Mouse (Mus musculus) MEL (cell line): Measurements from ENCODE around the gene Olfr160. TPM values are rescaled to one million over a fixed set of nuclear protein-coding genes. Genes with fewer than 3 reads are reported as not detected.

Source experiments
- DNase-seq: peaks from one replicate; pipeline ENCODE4 v3.0.0; 2011; ENCODE audit warnings: low read depth, low spot score
- H3K27ac ChIP-seq: 2 replicates; pipeline ENCODE4 v1.5.1; 2012; ENCODE audit warnings: low read depth, mild to moderate bottlenecking, control low read depth, low read length, moderate library complexity; ENCODE audit not compliant: control insufficient read depth
- H3K27me3 ChIP-seq, 2 experiments: fragments of 150-350 bp in 1 of 2; sonication (generic) in 1 of 2; 2 replicates each; pipeline ENCODE4 v1.6.1; 2012; ENCODE audit warnings: low read length in 2 of 2, mild to moderate bottlenecking in 2 of 2, improper control_type of control experiment in 1 of 2, moderate library complexity in 1 of 2; ENCODE audit not compliant: insufficient read depth in 2 of 2, control insufficient read depth in 1 of 2
- H3K36me3 ChIP-seq, 2 experiments: 2 replicates each; pipeline ENCODE4 v1.6.1; 2012 to 2014; ENCODE audit warnings: low read length in 2 of 2, improper control_type of control experiment in 1 of 2, inconsistent platforms in 1 of 2, mild to moderate bottlenecking in 1 of 2; ENCODE audit not compliant: insufficient read depth in 2 of 2, control insufficient read depth in 1 of 2
- H3K4me1 ChIP-seq, 2 experiments: fragments of 150-350 bp in 1 of 2; sonication (generic) in 1 of 2; 2 replicates each; pipeline ENCODE4 v1.6.1; 2012; ENCODE audit warnings: low read length in 2 of 2, improper control_type of control experiment in 1 of 2, mild to moderate bottlenecking in 1 of 2; ENCODE audit not compliant: insufficient read depth in 2 of 2, control insufficient read depth in 1 of 2
- H3K4me3 ChIP-seq, 2 experiments: fragments of 150-350 bp in 1 of 2; sonication (generic) in 1 of 2; 2 replicates each; pipeline ENCODE4 v1.5.1; 2012; ENCODE audit warnings: low read depth in 2 of 2, low read length in 2 of 2, mild to moderate bottlenecking in 2 of 2, moderate library complexity in 2 of 2, control low read depth in 1 of 2, improper control_type of control experiment in 1 of 2; ENCODE audit not compliant: control insufficient read depth in 1 of 2, insufficient read depth in 1 of 2
- H3K79me2 ChIP-seq: 2 replicates; pipeline ENCODE4 v1.6.1; 2012; ENCODE audit warnings: mild to moderate bottlenecking, low read length, moderate library complexity; ENCODE audit not compliant: control insufficient read depth, poor library complexity, insufficient read depth
- H3K9ac ChIP-seq: 2 replicates; pipeline ENCODE4 v1.6.1; 2012; ENCODE audit warnings: low read depth, mild to moderate bottlenecking, control low read depth, low read length, moderate library complexity; ENCODE audit not compliant: control insufficient read depth, poor library complexity, severe bottlenecking
- H3K9me3 ChIP-seq: fragments of 150-350 bp; sonication (generic); replicated peaks from 2 replicates; pipeline ENCODE4 v1.6.1; 2012; ENCODE audit warnings: mild to moderate bottlenecking, low read length, improper control_type of control experiment, moderate library complexity; ENCODE audit not compliant: insufficient read depth
- BHLHE40 ChIP-seq: IDR thresholded peaks from 2 replicates; pipeline ENCODE4 v1.6.1; 2012; ENCODE audit warnings: low read depth, mild to moderate bottlenecking, inconsistent platforms, low read length, improper control_type of control experiment, borderline replicate concordance
- CHD1 ChIP-seq: IDR thresholded peaks from 2 replicates; pipeline ENCODE4 v1.6.1; 2012; ENCODE audit warnings: low read depth, mild to moderate bottlenecking, inconsistent platforms, low read length, improper control_type of control experiment
- CHD2 ChIP-seq: IDR thresholded peaks from 2 replicates; pipeline ENCODE4 v1.6.1; 2011; ENCODE audit warnings: low read length, improper control_type of control experiment
- EP300 ChIP-seq, 2 experiments: IDR thresholded peaks; 2 replicates each; pipeline ENCODE4 v1.6.1; 2011; ENCODE audit warnings: improper control_type of control experiment in 2 of 2, low read length in 2 of 2, low read depth in 1 of 2, mild to moderate bottlenecking in 1 of 2
- ETS1 ChIP-seq: IDR thresholded peaks from 2 replicates; pipeline ENCODE4 v1.6.1; 2012; ENCODE audit warnings: low read depth, mild to moderate bottlenecking, inconsistent platforms, low read length, improper control_type of control experiment, moderate library complexity
- GABPA ChIP-seq: IDR thresholded peaks from 2 replicates; pipeline ENCODE4 v1.6.1; 2012; ENCODE audit warnings: low read depth, mild to moderate bottlenecking, inconsistent platforms, low read length, improper control_type of control experiment, moderate library complexity
- GATA1 ChIP-seq: IDR thresholded peaks from 2 replicates; pipeline ENCODE4 v1.6.1; 2011; ENCODE audit warnings: low read depth, low read length, improper control_type of control experiment
- JUND ChIP-seq: IDR thresholded peaks from 2 replicates; pipeline ENCODE4 v1.6.1; 2011; ENCODE audit warnings: low read depth, mild to moderate bottlenecking, improper control_type of control experiment, low read length
- KAT2A ChIP-seq: conservative IDR thresholded peaks from 2 replicates; pipeline ENCODE4 v1.6.1; 2012; ENCODE audit warnings: low read depth, low read length, improper control_type of control experiment, inconsistent platforms
- MAX ChIP-seq: IDR thresholded peaks from 2 replicates; pipeline ENCODE4 v1.6.1; 2011; ENCODE audit warnings: low read length, improper control_type of control experiment
- MAZ ChIP-seq: IDR thresholded peaks from 2 replicates; pipeline ENCODE4 v1.6.1; 2012; ENCODE audit warnings: low read depth, mild to moderate bottlenecking, inconsistent platforms, low read length, improper control_type of control experiment
- MYC ChIP-seq: IDR thresholded peaks from 2 replicates; pipeline ENCODE4 v1.6.1; 2011; ENCODE audit warnings: low read depth, mild to moderate bottlenecking, low read length, improper control_type of control experiment, moderate library complexity
- POLR2A ChIP-seq, 2 experiments: IDR thresholded peaks; 2 replicates each; pipeline ENCODE4 v1.6.1; 2011 to 2012; ENCODE audit warnings: low read length in 2 of 2, mild to moderate bottlenecking in 2 of 2, control low read depth in 1 of 2, improper control_type of control experiment in 1 of 2, low read depth in 1 of 2, moderate library complexity in 1 of 2; ENCODE audit not compliant: control insufficient read depth in 1 of 2, insufficient read depth in 1 of 2, poor library complexity in 1 of 2
- POLR2AphosphoS5 ChIP-seq: IDR thresholded peaks from 2 replicates; pipeline ENCODE4 v1.6.1; 2012; ENCODE audit warnings: low read depth, borderline replicate concordance, mild to moderate bottlenecking, inconsistent platforms, low read length, moderate library complexity, mixed read lengths
- RCOR1 ChIP-seq: IDR thresholded peaks from 2 replicates; pipeline ENCODE4 v1.6.1; 2012; ENCODE audit warnings: low read depth, mild to moderate bottlenecking, inconsistent platforms, low read length, improper control_type of control experiment
- TBP ChIP-seq: IDR thresholded peaks from 2 replicates; pipeline ENCODE4 v1.8.0; 2011; ENCODE audit warnings: low read depth, low read length, improper control_type of control experiment
- TCF12 ChIP-seq: IDR thresholded peaks from 2 replicates; pipeline ENCODE4 v1.6.1; 2014; ENCODE audit warnings: low read depth, mild to moderate bottlenecking, inconsistent platforms, low read length, improper control_type of control experiment, moderate library complexity
- USF1 ChIP-seq: IDR thresholded peaks from 2 replicates; pipeline ENCODE4 v1.6.1; 2014; ENCODE audit warnings: low read depth, mild to moderate bottlenecking, inconsistent platforms, low read length, improper control_type of control experiment, moderate library complexity
- USF2 ChIP-seq, 2 experiments: IDR thresholded peaks; 2 replicates each; pipeline ENCODE4 v1.6.1; 2011 to 2012; ENCODE audit warnings: improper control_type of control experiment in 2 of 2, low read length in 2 of 2, borderline replicate concordance in 1 of 2, inconsistent platforms in 1 of 2, low read depth in 1 of 2, mild to moderate bottlenecking in 1 of 2; ENCODE audit not compliant: insufficient read depth in 1 of 2
- ZKSCAN1 ChIP-seq: IDR thresholded peaks from 2 replicates; pipeline ENCODE4 v1.6.1; 2012; ENCODE audit warnings: low read depth, mild to moderate bottlenecking, inconsistent platforms, low read length, improper control_type of control experiment, moderate library complexity
- ZMIZ1 ChIP-seq: IDR thresholded peaks from 2 replicates; pipeline ENCODE4 v1.6.1; 2012; ENCODE audit warnings: low read depth, mild to moderate bottlenecking, inconsistent platforms, low read length, improper control_type of control experiment, moderate library complexity
- ZNF384 ChIP-seq: IDR thresholded peaks from 2 replicates; pipeline ENCODE4 v1.6.1; 2012; ENCODE audit warnings: low read depth, mild to moderate bottlenecking, inconsistent platforms, low read length, improper control_type of control experiment
- polyA plus RNA-seq, 2 experiments: library from polyadenylated mRNA; stranded (reverse) in 1 of 2; unstranded in 1 of 2; fragments of >175 nt in 1 of 2; fragments of >200 nt in 1 of 2; gene quantifications; 2 replicates each; pipeline versions ENCODE4 v1.2.1 to v1.2.4; 2012; ENCODE audit warnings: low replicate concordance in 2 of 2, low read depth in 1 of 2; ENCODE audit not compliant: insufficient read length in 2 of 2, insufficient read depth in 1 of 2, missing spikeins in 1 of 2
- total RNA-seq: library from RNA; depleted of rRNA; stranded (reverse); fragments of 300-350 nt; gene quantifications from 2 replicates; pipeline ENCODE4 v1.2.3, GENCODE M21; 2012

Gene Olfr160
- total and polyA plus RNA-seq, 3 experiments: not detected

DNA sequence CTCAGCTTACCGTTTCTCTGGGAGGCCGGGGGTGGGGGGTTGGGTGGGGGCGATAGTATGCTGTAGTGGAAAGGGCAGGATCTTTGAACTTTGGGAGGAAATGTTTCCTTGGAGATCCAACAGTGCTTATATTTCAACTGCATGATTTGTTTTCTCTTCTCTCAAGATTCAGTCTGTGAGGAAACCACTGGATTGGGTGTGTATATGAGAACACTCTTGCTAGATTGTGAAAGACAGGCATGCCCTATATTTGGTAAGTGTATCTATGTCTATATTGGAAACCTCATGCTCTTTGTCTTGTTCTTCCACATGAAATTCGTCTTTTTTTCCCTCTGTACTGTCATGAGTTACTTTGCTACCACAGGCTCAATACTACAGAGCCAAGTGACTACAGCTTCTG, 46.4 kb downstream of the Olfr160 start:
- Histone ChIP-seq H3K27me3 (no peaks in the 10 kb centered on the region; a peak in 1 of 4 replicates), H3K9me3 (no peaks in the 10 kb centered on the region), H3K4me3 (no peak overlapping the region), H3K79me2 (no peaks in the 10 kb centered on the region), H3K9ac (no peak overlapping the region), H3K4me1 (peaks cover 22 to 32% of the 10 kb centered on the region in 2 experiments), H3K27ac (no peak overlapping the region), H3K36me3 (peaks cover 0 to 20% of the 10 kb centered on the region in 2 experiments; a peak in 2 of 4 replicates)
- TF ChIP-seq EP300 (IDR thresholded peaks at IDR 0.05; ENCODE audit: low read depth in 1 of 2, low read length in 2 of 2) (no peak), ZNF384 (no peak), MAZ (no peak), GABPA (no peak), CHD2 (no peak), KAT2A (no peak), RCOR1 (no peak), MAX (no peak), MYC (no peak), CHD1 (no peak), POLR2A (IDR thresholded peaks at IDR 0.05; ENCODE audit: control insufficient read depth in 1 of 2, insufficient read depth in 1 of 2, low read depth in 1 of 2, low read length in 2 of 2, poor library complexity in 1 of 2) (no peak), USF2 (IDR thresholded peaks at IDR 0.05; ENCODE audit: borderline replicate concordance in 1 of 2, insufficient read depth in 1 of 2, low read depth in 1 of 2, low read length in 2 of 2) (no peak), ETS1 (no peak), ZMIZ1 (no peak), TCF12 (no peak), JUND (no peak)
- no peak for DNase-seq

DNA sequence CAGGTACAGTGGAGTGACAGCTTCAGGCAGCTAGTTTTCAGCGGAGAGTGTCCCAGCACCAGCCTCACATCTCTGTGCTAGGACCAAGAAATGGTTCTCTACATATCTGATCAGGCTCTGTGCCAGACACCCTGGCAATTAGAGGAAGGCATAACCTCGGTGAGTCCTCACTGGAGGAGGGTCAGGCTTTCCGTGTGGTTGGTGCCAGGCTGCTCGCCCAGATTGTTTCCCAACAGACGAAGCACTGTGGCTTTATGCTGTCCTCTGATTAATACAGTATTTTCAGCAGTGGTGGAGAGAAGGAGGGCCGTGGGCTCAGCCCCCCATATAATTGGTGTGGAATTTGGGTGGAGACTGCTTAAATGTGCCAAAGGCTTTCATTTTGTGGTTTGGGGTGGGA, 46.9 kb downstream of the Olfr160 start, which contains the start of gene Panx3:
TSS of gene Panx3 (minus strand) at position 121 of the 400 bp plus-strand sequence.
- no peak for TF ChIP-seq POLR2AphosphoS5
- TF ChIP-seq TBP: 0 out of 2 replicates have a peak, but pooled peaks have one; percentile 25
- TF ChIP-seq ETS1: no peak
- TF ChIP-seq ZKSCAN1: no peak
- TF ChIP-seq EP300 (IDR thresholded peaks at IDR 0.05; ENCODE audit: low read depth in 1 of 2, low read length in 2 of 2): 0 out of 4 replicates have a peak, but pooled peaks of 1 of the 2 experiments have one; percentile 29
- peak; percentile 78 for TF ChIP-seq GATA1
- no peak for TF ChIP-seq BHLHE40
- TF ChIP-seq RCOR1: peak; percentile 49; the same call in 1 of the 2 replicates
- no peak for TF ChIP-seq MAX
- no peak for TF ChIP-seq USF1
- no peak for TF ChIP-seq POLR2A (IDR thresholded peaks at IDR 0.05; ENCODE audit: control insufficient read depth in 1 of 2, insufficient read depth in 1 of 2, low read depth in 1 of 2, low read length in 2 of 2, poor library complexity in 1 of 2)

More for the DNA sequence above, 46.9 kb downstream of the Olfr160 start, which contains the start of gene Panx3:
- H3K9ac ChIP-seq: no peak within 1 kb of the TSS
- no peak within 1 kb of the TSS for H3K4me3 ChIP-seq
- H3K36me3 ChIP-seq: peaks cover 0 to 20% of the 10 kb centered on the region in 2 experiments; a peak in 2 of 4 replicates
- no peaks in the 10 kb centered on the region; a peak in 1 of 4 replicates for H3K27me3 ChIP-seq
- peaks cover 24 to 32% of the 10 kb centered on the region in 2 experiments for H3K4me1 ChIP-seq
- no peaks in the 10 kb centered on the region for H3K79me2 ChIP-seq
- no peaks in the 10 kb centered on the region for H3K9me3 ChIP-seq
- peak; percentile 51 for DNase-seq
- no peak within 1 kb of the TSS for H3K27ac ChIP-seq
